Mouse (Mus musculus): ENCODE results near the gene Ube2e2. TPM values are rescaled to one million over a fixed set of nuclear protein-coding genes. Genes with fewer than 3 reads are reported as not detected.

Gene Ube2e2
- polyA plus RNA-seq, 1 experiment from 2014 or later = 53.3 TPM

DNA sequence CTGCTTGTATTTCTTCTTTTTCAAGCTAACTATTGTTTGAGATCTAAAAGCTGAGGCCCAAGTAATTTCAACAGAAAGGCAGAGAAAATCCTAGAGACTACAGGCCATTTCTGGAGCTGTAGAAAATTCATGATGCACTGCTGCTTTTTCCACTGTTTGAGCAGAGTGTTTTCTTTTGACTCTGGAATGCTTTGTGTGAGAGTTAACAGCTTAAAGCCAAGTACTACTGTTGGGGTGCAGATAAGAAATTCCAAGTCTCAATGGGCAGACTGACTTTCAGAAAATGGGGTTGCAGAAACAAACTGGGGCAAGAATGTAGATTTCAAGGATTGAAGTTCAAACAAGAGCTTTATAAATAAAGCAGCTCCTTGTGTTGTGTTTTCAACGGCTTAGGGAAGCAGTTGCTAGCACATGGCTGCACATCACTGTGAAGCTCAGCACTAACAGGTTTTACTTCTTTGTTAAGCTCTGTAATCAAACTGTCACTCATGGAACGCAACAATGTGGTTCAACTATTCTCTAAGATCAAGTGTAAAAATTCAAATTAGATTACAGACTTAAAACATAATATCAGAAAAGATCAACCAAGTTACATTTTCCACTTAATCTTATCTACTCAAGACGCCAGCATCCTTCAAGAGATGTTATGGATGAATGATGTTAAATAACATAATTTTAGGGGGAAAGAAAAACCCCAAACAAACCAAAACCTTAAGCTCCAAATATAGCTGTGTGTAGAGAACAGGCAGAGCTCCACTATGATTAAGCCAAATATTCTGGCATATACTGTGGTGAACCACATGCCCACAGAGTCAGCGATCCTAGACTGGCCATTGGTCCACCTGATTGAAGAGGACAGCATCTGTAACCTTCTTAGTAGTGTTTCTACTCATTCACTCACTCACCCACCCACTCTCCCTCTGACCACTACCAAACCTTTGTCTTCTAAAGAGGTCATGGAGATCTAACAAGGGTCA, 236.0 kb downstream of the Ube2e2 start:
- no peak overlapping the region for H3K27ac ChIP-seq
- no peaks in the 10 kb centered on the region; the same call in 1 of the 2 replicates for H3K36me3 ChIP-seq
- no peak overlapping the region for H3K4me3 ChIP-seq
- no peaks in the 10 kb centered on the region for H3K27me3 ChIP-seq (ENCODE audit: insufficient read depth, poor library complexity, severe bottlenecking)
- no peak for DNase-seq (ENCODE audit: low spot score)
- WGBS = 83% methylated on average over 4 of the region's 4 CpGs
- H3K9me3 ChIP-seq = peaks cover 14% of the 10 kb centered on the region
- H3K4me1 ChIP-seq (replicated peaks) = no peaks in the 10 kb centered on the region

GRCm38 (mm10) chr14:18649123-18649675, 244.9 kb downstream of the Ube2e2 start:
- DNase-seq (ENCODE audit: low spot score) = no peak
- Histone ChIP-seq H3K4me1 (replicated peaks) (no peaks in the 10 kb centered on the region), H3K9me3 (no peaks in the 10 kb centered on the region), H3K4me3 (no peak overlapping the region), H3K27me3 (ENCODE audit: insufficient read depth, poor library complexity, severe bottlenecking) (no peaks in the 10 kb centered on the region), H3K27ac (no peak overlapping the region), H3K36me3 (no peaks in the 10 kb centered on the region)
- 86% methylated on average over 2 of the region's 2 CpGs for WGBS

- DNase-seq (ENCODE audit: low spot score) = no peak
- H3K36me3 ChIP-seq = no peaks in the 10 kb centered on the region
- 90% methylated on average over 4 of the region's 4 CpGs for WGBS
- H3K27ac ChIP-seq = no peak overlapping the region
- H3K4me1 ChIP-seq (replicated peaks) = no peaks in the 10 kb centered on the region
- H3K9me3 ChIP-seq = 0 out of 2 replicates have a peak, but pooled peaks cover 2% of the 10 kb centered on the region
- no peak overlapping the region for H3K4me3 ChIP-seq
- H3K27me3 ChIP-seq (ENCODE audit: insufficient read depth, poor library complexity, severe bottlenecking) = no peaks in the 10 kb centered on the region
These were observed 252.4 kb downstream of the Ube2e2 start for GRCm38 (mm10) chr14:18641656-18642055.

GRCm38 (mm10) chr14:18638753-18639456, 255.2 kb downstream of the Ube2e2 start:
- DNase-seq (ENCODE audit: low spot score) = no peak
- 77% methylated on average over 2 of the region's 2 CpGs for WGBS
- Histone ChIP-seq H3K27ac (no peak overlapping the region), H3K36me3 (no peaks in the 10 kb centered on the region), H3K4me1 (replicated peaks) (no peaks in the 10 kb centered on the region), H3K9me3 (0 out of 2 replicates have a peak, but pooled peaks cover 2% of the 10 kb centered on the region), H3K4me3 (no peak overlapping the region), H3K27me3 (ENCODE audit: insufficient read depth, poor library complexity, severe bottlenecking) (no peaks in the 10 kb centered on the region)

GRCm38 (mm10) chr14:18637739-18638138, 256.3 kb downstream of the Ube2e2 start:
- no peak overlapping the region for H3K27ac ChIP-seq
- no peaks in the 10 kb centered on the region for H3K9me3 ChIP-seq
- no peaks in the 10 kb centered on the region for H3K36me3 ChIP-seq
- 94% methylated on average over 1 of the region's 1 CpGs for WGBS
- no peak for DNase-seq (ENCODE audit: low spot score)
- no peaks in the 10 kb centered on the region for H3K4me1 ChIP-seq (replicated peaks)
- no peak overlapping the region for H3K4me3 ChIP-seq
- no peaks in the 10 kb centered on the region for H3K27me3 ChIP-seq (ENCODE audit: insufficient read depth, poor library complexity, severe bottlenecking)

DNA sequence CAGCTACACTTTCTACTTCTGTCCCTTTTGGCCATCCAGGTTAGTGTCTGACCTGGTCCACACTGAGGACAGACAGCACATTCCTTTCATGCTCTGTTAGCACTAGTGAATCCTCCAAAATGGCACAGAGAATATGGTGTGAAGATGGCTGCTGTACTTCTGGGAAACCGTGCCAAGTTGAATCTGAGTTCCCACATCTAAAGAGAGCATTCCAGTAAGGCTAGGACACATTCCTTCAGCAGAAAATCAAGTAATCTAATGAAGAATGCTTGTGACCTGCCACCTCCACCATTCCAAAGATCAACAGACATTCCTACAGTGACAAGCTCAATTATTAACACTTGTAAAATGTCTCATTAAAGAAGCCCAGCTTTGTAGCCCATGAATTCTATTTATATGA, 265.9 kb downstream of the Ube2e2 start:
- H3K27ac ChIP-seq = no peak overlapping the region
- no peaks in the 10 kb centered on the region for H3K27me3 ChIP-seq (ENCODE audit: insufficient read depth, poor library complexity, severe bottlenecking)
- no peaks in the 10 kb centered on the region for H3K9me3 ChIP-seq
- no peaks in the 10 kb centered on the region for H3K36me3 ChIP-seq
- H3K4me3 ChIP-seq = no peak overlapping the region
- no peak for DNase-seq (ENCODE audit: low spot score)
- H3K4me1 ChIP-seq (replicated peaks) = no peaks in the 10 kb centered on the region
- 82% methylated on average over 1 of the region's 1 CpGs for WGBS

DNA sequence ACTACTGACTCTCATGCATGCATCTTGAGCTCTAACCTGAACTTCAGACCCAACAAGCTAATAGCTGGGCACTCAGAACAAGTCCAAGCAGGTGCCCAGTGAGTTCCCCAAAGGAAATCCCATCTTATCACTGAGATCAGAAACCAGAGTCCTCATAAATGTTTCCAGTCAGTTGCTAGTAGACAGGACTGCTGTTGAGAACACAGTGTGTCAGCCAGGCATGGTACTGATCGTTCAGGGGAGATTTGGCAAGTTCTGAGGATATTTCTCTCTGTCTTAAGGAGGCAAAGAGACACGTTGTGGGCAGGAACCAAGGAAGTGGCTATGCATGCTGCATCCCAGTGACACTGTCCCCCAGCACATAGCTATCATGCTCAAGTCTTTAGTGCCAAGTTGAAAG, 275.5 kb downstream of the Ube2e2 start:
- H3K9me3 ChIP-seq = no peaks in the 10 kb centered on the region
- no peaks in the 10 kb centered on the region for H3K27me3 ChIP-seq (ENCODE audit: insufficient read depth, poor library complexity, severe bottlenecking)
- no peaks in the 10 kb centered on the region for H3K36me3 ChIP-seq
- no peaks in the 10 kb centered on the region for H3K4me1 ChIP-seq (replicated peaks)
- 73% methylated on average over 2 of the region's 2 CpGs for WGBS
- no peak for DNase-seq (ENCODE audit: low spot score)
- H3K4me3 ChIP-seq = no peak overlapping the region
- no peak overlapping the region for H3K27ac ChIP-seq

- H3K27me3 ChIP-seq (ENCODE audit: insufficient read depth, poor library complexity, severe bottlenecking) = no peaks in the 10 kb centered on the region
- 0 out of 2 replicates have a peak, but pooled peaks cover under 1% of the 10 kb centered on the region for H3K36me3 ChIP-seq
- H3K27ac ChIP-seq = no peak overlapping the region
- DNase-seq (ENCODE audit: low spot score) = no peak
- H3K4me1 ChIP-seq (replicated peaks) = no peaks in the 10 kb centered on the region
- 81% methylated on average over 1 of the region's 1 CpGs for WGBS
- H3K4me3 ChIP-seq = no peak overlapping the region
- no peaks in the 10 kb centered on the region for H3K9me3 ChIP-seq
These were observed 292.1 kb downstream of the Ube2e2 start for GRCm38 (mm10) chr14:18601927-18602326.

DNA sequence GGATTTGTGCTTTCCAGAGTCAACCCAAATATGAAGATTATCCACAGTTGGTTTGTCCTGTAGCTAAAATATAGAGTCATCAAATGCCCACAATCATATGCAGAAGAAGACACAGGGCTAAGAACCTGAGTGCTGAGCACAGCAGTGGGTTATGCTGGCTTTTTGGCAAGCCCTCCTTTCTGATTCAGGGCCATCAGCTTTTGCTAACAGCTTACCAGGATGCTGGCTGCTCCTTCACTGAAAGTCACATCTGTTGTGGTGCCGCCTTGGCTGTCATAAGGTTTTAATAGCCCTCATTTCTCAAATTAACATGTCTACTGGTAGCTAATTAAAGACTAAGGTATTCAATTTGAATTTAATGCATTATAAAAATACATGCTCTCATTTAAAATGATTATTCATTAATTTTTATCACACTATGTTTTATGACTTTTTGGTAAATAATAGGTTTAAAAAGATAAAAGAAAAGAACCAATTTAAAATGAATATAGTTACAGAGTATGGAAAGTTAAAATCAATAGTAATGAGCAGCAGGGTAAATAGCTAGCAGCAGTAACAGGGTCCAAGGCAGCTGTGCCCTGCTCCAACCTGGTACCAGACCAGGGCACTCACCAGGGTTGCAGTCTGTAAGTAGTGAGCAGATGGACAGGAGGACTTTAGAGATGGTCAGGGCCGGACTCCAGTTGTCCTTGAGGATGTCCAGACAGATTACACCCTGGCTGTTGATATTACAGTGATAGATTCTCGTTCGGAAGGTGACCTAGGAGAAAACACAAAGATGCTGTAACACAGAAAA, 307.6 kb downstream of the Ube2e2 start:
- Histone ChIP-seq H3K27ac (no peak overlapping the region), H3K9me3 (no peaks in the 10 kb centered on the region), H3K36me3 (no peaks in the 10 kb centered on the region), H3K27me3 (ENCODE audit: insufficient read depth, poor library complexity, severe bottlenecking) (no peaks in the 10 kb centered on the region), H3K4me3 (no peak overlapping the region), H3K4me1 (replicated peaks) (no peaks in the 10 kb centered on the region)
- WGBS = 87% methylated on average over 4 of the region's 4 CpGs
- no peak for DNase-seq (ENCODE audit: low spot score)

DNA sequence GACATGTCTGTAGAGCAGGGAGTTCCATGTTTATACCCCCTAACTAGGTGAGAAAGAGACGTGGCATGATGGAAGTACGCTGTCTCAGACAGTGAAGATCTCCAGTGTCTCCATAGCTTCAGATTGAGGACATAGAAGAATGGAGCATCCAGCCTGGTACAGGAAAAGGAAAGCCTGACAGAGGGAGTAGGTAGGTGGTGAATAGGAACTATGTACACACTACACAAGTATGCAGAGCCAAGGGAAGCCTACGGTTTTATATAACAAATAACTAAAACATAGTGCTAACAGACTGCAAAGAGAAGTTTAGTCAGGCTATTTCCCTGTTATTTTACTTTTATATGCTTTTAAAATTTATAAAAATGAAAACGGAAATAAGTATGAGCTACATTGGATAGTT, 312.3 kb downstream of the Ube2e2 start:
- no peak overlapping the region for H3K4me3 ChIP-seq
- H3K27me3 ChIP-seq (ENCODE audit: insufficient read depth, poor library complexity, severe bottlenecking) = peaks cover 13% of the 10 kb centered on the region
- no peaks in the 10 kb centered on the region for H3K9me3 ChIP-seq
- no peak overlapping the region for H3K27ac ChIP-seq
- WGBS = 89% methylated on average over 4 of the region's 4 CpGs
- DNase-seq (ENCODE audit: low spot score) = no peak
- no peaks in the 10 kb centered on the region for H3K36me3 ChIP-seq
- H3K4me1 ChIP-seq (replicated peaks) = no peaks in the 10 kb centered on the region

DNA sequence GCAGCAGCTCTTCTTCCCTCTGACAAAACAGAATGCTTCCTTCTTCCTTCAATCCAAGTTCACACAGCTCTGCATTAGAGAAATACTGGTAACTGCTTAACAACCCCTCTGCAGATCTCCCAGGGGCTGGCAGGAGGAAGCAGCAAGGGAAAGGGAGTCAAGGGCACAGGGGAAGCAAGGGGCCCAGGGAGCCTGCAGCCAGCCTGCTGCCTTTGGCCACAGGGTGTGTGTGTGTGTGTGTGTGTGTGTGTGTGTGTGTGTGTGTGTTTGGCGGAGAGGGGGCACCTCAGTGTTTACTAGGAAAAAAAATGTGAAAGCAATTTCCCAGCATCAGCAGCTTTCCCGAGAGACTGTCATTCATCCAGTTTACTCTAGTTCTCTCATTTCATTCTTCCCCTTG, 319.3 kb downstream of the Ube2e2 start:
- DNase-seq (ENCODE audit: low spot score) = no peak
- H3K4me1 ChIP-seq (replicated peaks) = peaks cover 18% of the 10 kb centered on the region
- 81% methylated on average over 2 of the region's 2 CpGs for WGBS
- no peaks in the 10 kb centered on the region for H3K36me3 ChIP-seq
- peaks cover 67% of the 10 kb centered on the region for H3K27me3 ChIP-seq (ENCODE audit: insufficient read depth, poor library complexity, severe bottlenecking)
- H3K9me3 ChIP-seq = no peaks in the 10 kb centered on the region
- no peak overlapping the region for H3K27ac ChIP-seq
- H3K4me3 ChIP-seq = no peak overlapping the region

DNA sequence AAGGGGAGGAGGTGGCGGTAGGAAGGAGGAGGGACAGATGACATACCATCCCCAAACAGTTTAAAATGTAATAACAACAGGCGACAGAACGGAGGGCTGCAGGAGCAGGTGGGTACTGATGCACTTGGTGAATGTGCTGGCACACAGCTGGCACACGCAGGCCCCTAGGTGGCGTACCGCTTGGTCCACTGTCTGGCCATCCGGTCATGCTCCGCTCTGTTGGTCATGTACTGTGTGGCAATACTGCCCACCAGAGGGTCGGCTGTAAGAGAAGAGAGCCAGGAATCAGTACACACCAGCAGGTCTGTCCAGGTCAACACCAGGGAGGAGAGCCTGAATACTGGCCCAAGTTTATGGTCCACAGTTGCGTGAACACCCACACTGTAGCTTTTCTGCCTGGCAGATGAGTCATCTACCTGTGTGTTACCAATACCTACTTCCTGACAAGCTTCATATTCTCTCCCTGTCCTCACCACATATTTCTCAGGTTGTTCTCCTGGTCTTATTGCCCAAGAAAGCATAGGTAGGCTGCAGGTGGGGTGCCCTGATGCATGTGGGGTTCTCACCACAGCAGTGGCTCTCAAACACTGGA, 319.8 kb downstream of the Ube2e2 start:
- DNase-seq (ENCODE audit: low spot score) = peak; percentile 10
- 85% methylated on average over 10 of the region's 10 CpGs for WGBS

More for the DNA sequence above, 319.8 kb downstream of the Ube2e2 start:
- Histone ChIP-seq H3K27ac (no peak overlapping the region), H3K36me3 (no peaks in the 10 kb centered on the region), H3K4me1 (replicated peaks) (peaks cover 18% of the 10 kb centered on the region), H3K9me3 (no peaks in the 10 kb centered on the region), H3K27me3 (ENCODE audit: insufficient read depth, poor library complexity, severe bottlenecking) (peaks cover 71% of the 10 kb centered on the region), H3K4me3 (no peak overlapping the region)
